Mouse (Mus musculus) bone marrow, adult 2 months (tissue): ENCODE results near the gene Trim58. TPM values are rescaled to one million over a fixed set of nuclear protein-coding genes. Genes with fewer than 3 reads are reported as not detected.

Experiments
- H3K27ac ChIP-seq: fragments of 200-500 bp; 2 replicates; pipeline ENCODE4 v1.5.1; 2012; ENCODE audit warnings: low read depth, mild to moderate bottlenecking, control low read depth, inconsistent platforms, low read length; ENCODE audit not compliant: control insufficient read depth, poor library complexity, insufficient read depth
- H3K4me1 ChIP-seq: fragments of 200-500 bp; 2 replicates; pipeline ENCODE4 v1.6.1; 2011; ENCODE audit warnings: low read length; ENCODE audit not compliant: control insufficient read depth, insufficient read depth
- H3K4me3 ChIP-seq: fragments of 200-500 bp; replicated peaks from 2 replicates; pipeline ENCODE3; 2011; ENCODE audit warnings: mild to moderate bottlenecking, low read depth, low read length, control low read depth; ENCODE audit not compliant: control insufficient read depth
- CTCF ChIP-seq: fragments of 200-500 bp; IDR thresholded peaks from 2 replicates; pipeline ENCODE4 v1.5.1; 2011; ENCODE audit warnings: low read length, control low read depth; ENCODE audit not compliant: control insufficient read depth, insufficient read depth
- POLR2A ChIP-seq: fragments of 200-500 bp; IDR thresholded peaks from 2 replicates; pipeline ENCODE4 v1.6.1; 2011; ENCODE audit warnings: low read depth, mild to moderate bottlenecking, control low read depth, low read length, borderline replicate concordance; ENCODE audit not compliant: control insufficient read depth
- WGBS: fragments of 180-500 bp; shearing (Covaris S2); methylation state at CpG from one replicate; pipeline ENCODE4 v1.1.7; 2018; 5-methylcytosine and 5-hydroxymethylcytosine counted together
- polyA plus RNA-seq: library from polyadenylated mRNA; stranded (reverse); fragments of >200 nt; gene quantifications from 2 replicates; pipeline ENCODE4 v1.2.4, GENCODE M21; 2011; ENCODE audit warnings: low replicate concordance; ENCODE audit not compliant: missing spikeins, insufficient read depth, insufficient read length

The Trim58 gene
- 24.8 and 27.5 TPM in 2 replicates for polyA plus RNA-seq

GRCm38 (mm10) chr11:58640272-58640867 is at the start of gene Trim58:
Gene Trim58, plus strand, starts transcription at chr11:58640465.
- WGBS, result 2% methylated on average over 34 of the region's 34 CpGs
- Histone ChIP-seq H3K27ac (peak within 1 kb of the TSS; percentile 97), H3K4me1 (no peaks in the 10 kb centered on the region; the same call in 1 of the 2 replicates), H3K4me3 (peak within 1 kb of the TSS; percentile 82)
- TF ChIP-seq POLR2A, result peak; percentile 78; the same call in 1 of the 2 replicates
- TF ChIP-seq CTCF, result no peak

GRCm38 (mm10) chr11:58594814-58595213 is 45.5 kb upstream of the Trim58 start, which contains the start of gene Olfr324:
Gene Olfr324, plus strand, starts transcription at chr11:58595114.
- 76% methylated on average over 6 of the region's 6 CpGs for WGBS
- Histone ChIP-seq H3K4me1 (no peaks in the 10 kb centered on the region; the same call in 1 of the 2 replicates), H3K27ac (no peak within 1 kb of the TSS), H3K4me3 (no peak within 1 kb of the TSS)
- no peak for TF ChIP-seq POLR2A
- no peak for TF ChIP-seq CTCF

GRCm38 (mm10) chr11:58597837-58598236 is 42.4 kb upstream of the Trim58 start:
- Histone ChIP-seq H3K4me3 (no peak overlapping the region), H3K27ac (no peak overlapping the region), H3K4me1 (no peaks in the 10 kb centered on the region; the same call in 1 of the 2 replicates)
- TF ChIP-seq POLR2A (no peak), CTCF (no peak)
- WGBS, result 79% methylated on average over 13 of the region's 13 CpGs

- no peak for TF ChIP-seq POLR2A
- no peaks in the 10 kb centered on the region for H3K4me1 ChIP-seq
- no peak overlapping the region for H3K4me3 ChIP-seq
- H3K27ac ChIP-seq, result no peak overlapping the region
Observed at GRCm38 (mm10) chr11:58602062-58602461, 38.2 kb upstream of the Trim58 start.

- no peak for TF ChIP-seq CTCF
- TF ChIP-seq POLR2A, result no peak
- Histone ChIP-seq H3K27ac (no peak overlapping the region), H3K4me3 (no peak overlapping the region), H3K4me1 (no peaks in the 10 kb centered on the region)
- WGBS, result 76% methylated on average over 6 of the region's 6 CpGs
Observed at GRCm38 (mm10) chr11:58602800-58603560, 37.3 kb upstream of the Trim58 start.

GRCm38 (mm10) chr11:58604688-58605087 is 35.6 kb upstream of the Trim58 start:
- Histone ChIP-seq H3K27ac (no peak overlapping the region), H3K4me3 (no peak overlapping the region), H3K4me1 (no peaks in the 10 kb centered on the region)
- TF ChIP-seq CTCF (no peak), POLR2A (no peak)
- 37% methylated on average over 2 of the region's 2 CpGs for WGBS

- H3K4me1 ChIP-seq, result no peaks in the 10 kb centered on the region
- no peak overlapping the region for H3K4me3 ChIP-seq
- WGBS, result 68% methylated on average over 3 of the region's 3 CpGs
- H3K27ac ChIP-seq, result no peak overlapping the region
- TF ChIP-seq POLR2A (no peak), CTCF (no peak)
Observed at GRCm38 (mm10) chr11:58605228-58605627, 35.0 kb upstream of the Trim58 start.

GRCm38 (mm10) chr11:58606177-58606919 is 33.9 kb upstream of the Trim58 start:
- TF ChIP-seq CTCF, result no peak
- Histone ChIP-seq H3K27ac (no peak overlapping the region), H3K4me1 (no peaks in the 10 kb centered on the region), H3K4me3 (no peak overlapping the region)
- WGBS, result 79% methylated on average over 12 of the region's 12 CpGs
